Mouse (Mus musculus) cerebellum, postnatal 10 days (tissue): Measurements from ENCODE around the gene Nufip1.

Experiments
- DNase-seq, 2 experiments: peaks; one replicate each; pipeline ENCODE4 v3.0.0; 2021; ENCODE audit warnings: mixed read lengths in 2 of 2

Gene Nufip1

GRCm38 (mm10) chr14:76185358-76185757, 74.7 kb downstream of the Nufip1 start:
- no peak for DNase-seq

GRCm38 (mm10) chr14:76186299-76186698, 75.6 kb downstream of the Nufip1 start:
- DNase-seq = peak in 1 of 2 experiments; percentile 41
